Mouse (Mus musculus) hindbrain, embryonic 16.5 days (tissue): ENCODE results near the gene Dzip1. TPM values are rescaled to one million over a fixed set of nuclear protein-coding genes. Genes with fewer than 3 reads are reported as not detected.

Source experiments
- ATAC-seq: fragments of 200-750 bp; cut with Nextera tagmentation; 2 replicates; pipeline ENCODE4 v1.8.0; 2017; ENCODE audit warnings: moderate TSS enrichment, moderate library complexity
- H3K27ac ChIP-seq: fragments of 300-500 bp; sonication (generic); 2 replicates; pipeline ENCODE4 v1.5.1; 2014; ENCODE audit warnings: low read depth, mild to moderate bottlenecking, control low read depth, low read length, moderate library complexity
- H3K27me3 ChIP-seq: fragments of 300-500 bp; sonication (generic); replicated peaks from 2 replicates; pipeline ENCODE4 v1.6.1; 2014; ENCODE audit warnings: low read length; ENCODE audit not compliant: control insufficient read depth, insufficient read depth
- H3K36me3 ChIP-seq: fragments of 300-500 bp; sonication (generic); 2 replicates; pipeline ENCODE4 v1.6.1; 2014; ENCODE audit warnings: mild to moderate bottlenecking, low read length, moderate library complexity, mixed read lengths; ENCODE audit not compliant: control insufficient read depth, insufficient read depth
- H3K4me1 ChIP-seq: fragments of 300-500 bp; sonication (generic); 2 replicates; pipeline ENCODE4 v1.6.1; 2014; ENCODE audit warnings: low read depth, low read length; ENCODE audit not compliant: control insufficient read depth, insufficient read depth
- H3K4me2 ChIP-seq: fragments of 300-500 bp; sonication (generic); 2 replicates; pipeline ENCODE4 v1.6.1; 2014; ENCODE audit warnings: mild to moderate bottlenecking, low read length, control low read depth, moderate library complexity
- H3K4me3 ChIP-seq: fragments of 300-500 bp; sonication (generic); 2 replicates; pipeline ENCODE4 v1.5.1; 2014; ENCODE audit warnings: mild to moderate bottlenecking, low read length, control low read depth, moderate library complexity
- H3K9ac ChIP-seq: fragments of 300-500 bp; sonication (generic); 2 replicates; pipeline ENCODE4 v1.6.1; 2014; ENCODE audit warnings: low read depth, mild to moderate bottlenecking, control low read depth, low read length, moderate library complexity
- H3K9me3 ChIP-seq: fragments of 300-500 bp; sonication (generic); 2 replicates; pipeline ENCODE4 v1.6.1; 2014; ENCODE audit warnings: mild to moderate bottlenecking, low read length, moderate library complexity; ENCODE audit not compliant: control insufficient read depth
- WGBS: fragments of 180-500 bp; shearing (Covaris S2); extraction: QIAGEN DNeasy Blood & Tissue Kit; methylation state at CpG from one replicate; pipeline ENCODE4 v1.1.7; 2014; 5-methylcytosine and 5-hydroxymethylcytosine counted together
- polyA plus RNA-seq: library from polyadenylated mRNA; unstranded; fragments of >200 nt; fragmentation: Nextera tagmentation; extraction: Ambion mirVana; gene quantifications from 2 replicates; pipeline ENCODE4 v1.2.1, GENCODE M21; 2015

Dzip1 gene
- polyA plus RNA-seq, 1 experiment from 2014 or later, result 93.5 TPM

GRCm38 (mm10) chr14:118883344-118884249 is 41.7 kb downstream of the Dzip1 start:
- ATAC-seq, result no peak
- Histone ChIP-seq H3K9ac (no peak overlapping the region), H3K27me3 (no peaks in the 10 kb centered on the region), H3K9me3 (no peaks in the 10 kb centered on the region), H3K4me1 (no peaks in the 10 kb centered on the region), H3K27ac (no peak overlapping the region), H3K4me2 (no peak overlapping the region), H3K36me3 (peaks cover 41% of the 10 kb centered on the region), H3K4me3 (no peak overlapping the region)
- 84% methylated on average over 18 of the region's 18 CpGs for WGBS

GRCm38 (mm10) chr14:118880696-118881095 is 44.6 kb downstream of the Dzip1 start:
- Histone ChIP-seq H3K27ac (no peak overlapping the region), H3K36me3 (peaks cover 44% of the 10 kb centered on the region), H3K9ac (no peak overlapping the region), H3K4me2 (no peak overlapping the region), H3K4me3 (no peak overlapping the region), H3K4me1 (no peaks in the 10 kb centered on the region), H3K27me3 (no peaks in the 10 kb centered on the region), H3K9me3 (no peaks in the 10 kb centered on the region)
- ATAC-seq, result no peak
- 80% methylated on average over 10 of the region's 10 CpGs for WGBS

GRCm38 (mm10) chr14:118878346-118878910 is 46.8 kb downstream of the Dzip1 start:
- H3K36me3 ChIP-seq, result peaks cover 45% of the 10 kb centered on the region
- ATAC-seq, result no peak
- H3K27me3 ChIP-seq, result no peaks in the 10 kb centered on the region
- no peaks in the 10 kb centered on the region for H3K9me3 ChIP-seq
- no peak overlapping the region for H3K9ac ChIP-seq
- no peak overlapping the region for H3K4me2 ChIP-seq
- no peak overlapping the region for H3K4me3 ChIP-seq
- no peak overlapping the region for H3K27ac ChIP-seq
- H3K4me1 ChIP-seq, result no peaks in the 10 kb centered on the region
- 86% methylated on average over 11 of the region's 11 CpGs for WGBS

GRCm38 (mm10) chr14:118874786-118875415 is 50.4 kb downstream of the Dzip1 start:
- Histone ChIP-seq H3K4me1 (no peaks in the 10 kb centered on the region), H3K4me2 (no peak overlapping the region), H3K27me3 (no peaks in the 10 kb centered on the region), H3K4me3 (no peak overlapping the region), H3K27ac (no peak overlapping the region), H3K9ac (no peak overlapping the region), H3K36me3 (peaks cover 34% of the 10 kb centered on the region), H3K9me3 (no peaks in the 10 kb centered on the region)
- no peak for ATAC-seq
- 89% methylated on average over 10 of the region's 10 CpGs for WGBS

GRCm38 (mm10) chr14:118874126-118874525 is 51.1 kb downstream of the Dzip1 start:
- Histone ChIP-seq H3K9ac (no peak overlapping the region), H3K36me3 (peaks cover 27% of the 10 kb centered on the region), H3K27ac (no peak overlapping the region), H3K4me3 (no peak overlapping the region), H3K9me3 (no peaks in the 10 kb centered on the region), H3K4me1 (no peaks in the 10 kb centered on the region), H3K4me2 (no peak overlapping the region), H3K27me3 (no peaks in the 10 kb centered on the region)
- 94% methylated on average over 4 of the region's 4 CpGs for WGBS
- ATAC-seq, result no peak

GRCm38 (mm10) chr14:118869712-118870111 is 55.5 kb downstream of the Dzip1 start:
- 95% methylated on average over 6 of the region's 6 CpGs for WGBS
- H3K27ac ChIP-seq, result no peak overlapping the region
- no peaks in the 10 kb centered on the region for H3K9me3 ChIP-seq
- H3K36me3 ChIP-seq, result peaks cover 5% of the 10 kb centered on the region; the same call in 1 of the 2 replicates
- H3K4me3 ChIP-seq, result no peak overlapping the region
- no peaks in the 10 kb centered on the region for H3K27me3 ChIP-seq
- ATAC-seq, result no peak
- H3K9ac ChIP-seq, result no peak overlapping the region
- no peaks in the 10 kb centered on the region for H3K4me1 ChIP-seq
- H3K4me2 ChIP-seq, result no peak overlapping the region

GRCm38 (mm10) chr14:118868102-118868724 is 57.0 kb downstream of the Dzip1 start:
- Histone ChIP-seq H3K36me3 (0 out of 2 replicates have a peak, but pooled peaks cover 2% of the 10 kb centered on the region), H3K4me2 (no peak overlapping the region; the same call in 1 of the 2 replicates), H3K4me3 (no peak overlapping the region), H3K9me3 (no peaks in the 10 kb centered on the region), H3K27ac (no peak overlapping the region), H3K9ac (no peak overlapping the region), H3K4me1 (no peaks in the 10 kb centered on the region), H3K27me3 (no peaks in the 10 kb centered on the region)
- 60% methylated on average over 13 of the region's 13 CpGs for WGBS
- peak; percentile 52; the same call in 1 of the 2 replicates for ATAC-seq

- no peak overlapping the region for H3K4me2 ChIP-seq
- 52% methylated on average over 6 of the region's 6 CpGs for whole genome bisulfite sequencing
- H3K9me3 ChIP-seq, result no peaks in the 10 kb centered on the region
- no peak overlapping the region for H3K9ac ChIP-seq
- H3K4me3 ChIP-seq, result no peak overlapping the region
- ATAC-seq, result no peak
- H3K4me1 ChIP-seq, result no peaks in the 10 kb centered on the region
- no peak overlapping the region for H3K27ac ChIP-seq
- H3K27me3 ChIP-seq, result no peaks in the 10 kb centered on the region
- 0 out of 2 replicates have a peak, but pooled peaks cover 2% of the 10 kb centered on the region for H3K36me3 ChIP-seq
Observed at GRCm38 (mm10) chr14:118867366-118867765, 57.9 kb downstream of the Dzip1 start.
